Mouse (Mus musculus) testis, adult 2 months (tissue): ENCODE data around the gene Adgrg3.

ENCODE experiments used
- CTCF ChIP-seq: fragments of 200-500 bp; IDR thresholded peaks from 2 replicates; pipeline ENCODE4 v1.5.1; 2012; ENCODE audit warnings: low read depth, mild to moderate bottlenecking, inconsistent platforms, low read length, moderate library complexity; ENCODE audit not compliant: control insufficient read depth, insufficient read depth, insufficient replicate concordance
- POLR2A ChIP-seq: fragments of 200-500 bp; IDR thresholded peaks from 2 replicates; pipeline ENCODE4 v1.6.1; 2012; ENCODE audit warnings: low read depth, mild to moderate bottlenecking, inconsistent platforms, low read length, moderate library complexity; ENCODE audit not compliant: control insufficient read depth

GRCm38 (mm10) chr8:94985023-94985422 lies 32.5 kb upstream of the Adgrg3 start:
- no peak; the same call in 1 of the 2 replicates for TF ChIP-seq CTCF
- TF ChIP-seq POLR2A, result no peak
